Mouse (Mus musculus): ENCODE measurements around the gene Lsamp. TPM values are rescaled to one million over a fixed set of nuclear protein-coding genes. Genes with fewer than 3 reads are reported as not detected.

Lsamp gene
- polyA plus RNA-seq, 1 experiment from 2014 or later = 1.1 TPM

DNA sequence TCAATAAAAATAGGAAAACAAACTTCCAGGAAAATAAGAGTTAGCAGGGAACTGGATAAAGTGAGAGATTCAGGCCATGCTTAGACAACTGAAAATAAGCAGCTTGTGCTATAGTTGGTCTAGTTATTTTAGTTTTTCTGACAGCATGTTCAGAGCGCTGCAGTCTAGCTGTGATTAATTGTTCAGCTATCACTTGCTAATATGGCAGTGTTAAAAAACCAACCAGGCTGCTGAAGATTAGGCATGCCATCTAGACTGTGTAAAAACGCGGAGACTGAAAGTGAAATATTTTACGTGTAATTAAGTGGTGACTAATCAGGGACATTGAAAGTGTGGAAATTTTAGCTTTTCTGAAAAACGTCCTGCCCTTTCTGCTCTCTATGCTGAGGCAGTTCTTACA is 1494.5 kb downstream of the Lsamp start:
- Histone ChIP-seq H3K4me3 (no peak overlapping the region), H3K27ac (ENCODE audit: poor library complexity, severe bottlenecking) (no peak overlapping the region), H3K4me2 (no peak overlapping the region), H3K9ac (no peak overlapping the region), H3K9me3 (replicated peaks) (no peaks in the 10 kb centered on the region), H3K27me3 (replicated peaks) (no peaks in the 10 kb centered on the region), H3K36me3 (no peaks in the 10 kb centered on the region), H3K4me1 (replicated peaks) (no peaks in the 10 kb centered on the region)
- ATAC-seq (ENCODE audit: insufficient number of reproducible peaks, low FRiP score) = no peak
- 62% methylated on average over 5 of the region's 5 CpGs for WGBS

DNA sequence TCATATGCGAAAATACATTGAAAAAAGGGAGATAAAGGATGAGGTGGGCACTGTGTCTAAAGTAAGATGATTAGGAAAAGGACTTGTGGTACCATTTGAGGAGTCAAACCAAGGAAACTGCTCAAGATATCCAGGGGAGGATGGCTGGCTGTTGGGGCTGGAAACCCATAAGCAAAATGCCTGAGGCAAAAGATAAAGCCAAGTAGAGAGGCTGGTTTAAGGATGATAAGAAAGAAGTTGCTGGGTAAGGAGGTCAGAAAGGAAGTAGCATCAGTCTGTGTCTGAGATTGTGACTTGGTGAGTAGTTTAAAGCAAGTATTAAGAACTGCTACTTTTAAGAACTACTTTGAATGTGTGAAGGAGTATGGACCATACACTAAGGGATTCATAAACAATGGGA is 1497.7 kb downstream of the Lsamp start:
- Histone ChIP-seq H3K27me3 (replicated peaks) (no peaks in the 10 kb centered on the region), H3K4me3 (no peak overlapping the region), H3K9ac (no peak overlapping the region), H3K9me3 (replicated peaks) (no peaks in the 10 kb centered on the region), H3K4me1 (replicated peaks) (no peaks in the 10 kb centered on the region), H3K27ac (ENCODE audit: poor library complexity, severe bottlenecking) (no peak overlapping the region), H3K4me2 (no peak overlapping the region), H3K36me3 (no peaks in the 10 kb centered on the region)
- 58% methylated on average over 1 of the region's 1 CpGs for WGBS
- no peak for ATAC-seq (ENCODE audit: insufficient number of reproducible peaks, low FRiP score)

DNA sequence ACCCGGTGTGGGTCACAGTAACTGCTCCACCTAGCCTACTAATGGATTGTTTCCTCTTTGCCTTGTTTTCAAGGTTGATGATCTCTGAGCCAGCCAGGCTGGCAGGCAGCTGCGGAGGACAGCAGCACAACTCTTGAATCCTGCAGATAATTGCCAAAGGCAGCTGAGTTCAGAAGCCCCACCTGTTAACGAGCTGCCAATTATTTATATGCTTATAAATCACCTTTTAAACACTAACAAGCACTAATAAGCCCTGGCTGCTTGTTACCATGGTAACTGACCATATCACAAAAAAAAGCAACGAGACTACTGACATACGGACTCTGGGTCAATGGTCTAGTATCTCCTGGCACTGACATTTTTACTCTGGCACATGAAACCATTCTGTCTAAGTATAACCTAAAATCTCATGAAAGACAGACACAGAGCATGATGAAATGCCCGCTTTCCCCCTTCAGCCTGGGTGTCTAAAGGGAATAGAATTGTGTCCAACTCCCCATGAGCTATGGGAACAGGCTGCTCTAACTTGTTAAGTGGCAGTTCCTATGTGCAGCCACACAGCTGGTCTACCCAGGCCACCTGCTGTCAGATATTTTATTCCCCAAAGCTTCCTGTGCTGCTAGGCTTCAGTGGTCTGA is 1526.9 kb downstream of the Lsamp start:
- WGBS = 62% methylated on average over 6 of the region's 6 CpGs
- Histone ChIP-seq H3K4me3 (no peak overlapping the region), H3K4me2 (no peak overlapping the region), H3K9me3 (replicated peaks) (no peaks in the 10 kb centered on the region), H3K9ac (no peak overlapping the region), H3K4me1 (replicated peaks) (no peaks in the 10 kb centered on the region), H3K27ac (ENCODE audit: poor library complexity, severe bottlenecking) (no peak overlapping the region), H3K36me3 (no peaks in the 10 kb centered on the region), H3K27me3 (replicated peaks) (no peaks in the 10 kb centered on the region)
- ATAC-seq (ENCODE audit: insufficient number of reproducible peaks, low FRiP score) = no peak

DNA sequence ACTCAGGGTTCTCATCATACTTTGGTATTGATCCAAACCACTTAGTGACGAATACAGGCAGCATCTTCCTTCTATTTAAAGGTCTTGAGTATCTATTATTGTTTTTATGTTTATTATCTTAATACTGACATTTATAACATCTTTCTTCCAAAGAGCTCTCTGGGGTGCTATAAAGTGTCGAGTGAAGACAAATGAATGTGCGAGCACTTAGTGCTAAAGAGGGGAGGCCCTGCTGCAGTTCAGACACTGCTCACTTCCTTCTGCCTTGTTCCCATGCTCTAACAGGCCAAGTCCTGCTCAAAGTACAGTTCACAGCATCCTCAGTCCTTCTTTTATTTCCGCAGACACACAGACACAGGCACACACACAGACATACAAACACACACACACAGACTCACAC is 1537.4 kb downstream of the Lsamp start:
- Histone ChIP-seq H3K4me2 (no peak overlapping the region), H3K4me1 (replicated peaks) (no peaks in the 10 kb centered on the region), H3K27ac (ENCODE audit: poor library complexity, severe bottlenecking) (no peak overlapping the region), H3K36me3 (no peaks in the 10 kb centered on the region), H3K4me3 (no peak overlapping the region), H3K9me3 (replicated peaks) (no peaks in the 10 kb centered on the region), H3K9ac (no peak overlapping the region), H3K27me3 (replicated peaks) (no peaks in the 10 kb centered on the region)
- no peak for ATAC-seq (ENCODE audit: insufficient number of reproducible peaks, low FRiP score)
- WGBS = 61% methylated on average over 4 of the region's 4 CpGs

DNA sequence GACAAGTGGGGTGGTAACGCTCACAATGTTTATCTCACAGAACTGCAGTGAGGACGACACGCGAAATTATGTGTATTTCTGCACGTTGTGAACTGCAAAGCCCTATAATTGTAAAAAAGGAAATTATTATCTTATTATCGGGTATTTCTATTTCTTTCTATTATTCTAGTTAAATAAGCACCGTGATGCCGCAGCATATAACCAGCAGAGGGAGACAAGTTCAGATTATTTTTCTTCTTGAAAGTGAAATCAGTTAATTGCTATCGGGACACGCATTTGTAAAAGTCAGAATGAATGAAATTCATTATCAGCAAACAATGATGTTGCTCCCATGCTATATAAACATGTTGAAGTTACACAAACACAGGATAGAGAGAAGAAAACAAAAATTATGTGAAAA is 1540.1 kb downstream of the Lsamp start:
- no peak for ATAC-seq (ENCODE audit: insufficient number of reproducible peaks, low FRiP score)
- H3K4me3 ChIP-seq = no peak overlapping the region
- H3K9ac ChIP-seq = no peak overlapping the region
- no peaks in the 10 kb centered on the region for H3K9me3 ChIP-seq (replicated peaks)
- no peak overlapping the region for H3K4me2 ChIP-seq
- H3K36me3 ChIP-seq = no peaks in the 10 kb centered on the region
- H3K4me1 ChIP-seq (replicated peaks) = no peaks in the 10 kb centered on the region
- whole genome bisulfite sequencing = 67% methylated on average over 10 of the region's 10 CpGs
- H3K27me3 ChIP-seq (replicated peaks) = no peaks in the 10 kb centered on the region
- no peak overlapping the region for H3K27ac ChIP-seq (ENCODE audit: poor library complexity, severe bottlenecking)

DNA sequence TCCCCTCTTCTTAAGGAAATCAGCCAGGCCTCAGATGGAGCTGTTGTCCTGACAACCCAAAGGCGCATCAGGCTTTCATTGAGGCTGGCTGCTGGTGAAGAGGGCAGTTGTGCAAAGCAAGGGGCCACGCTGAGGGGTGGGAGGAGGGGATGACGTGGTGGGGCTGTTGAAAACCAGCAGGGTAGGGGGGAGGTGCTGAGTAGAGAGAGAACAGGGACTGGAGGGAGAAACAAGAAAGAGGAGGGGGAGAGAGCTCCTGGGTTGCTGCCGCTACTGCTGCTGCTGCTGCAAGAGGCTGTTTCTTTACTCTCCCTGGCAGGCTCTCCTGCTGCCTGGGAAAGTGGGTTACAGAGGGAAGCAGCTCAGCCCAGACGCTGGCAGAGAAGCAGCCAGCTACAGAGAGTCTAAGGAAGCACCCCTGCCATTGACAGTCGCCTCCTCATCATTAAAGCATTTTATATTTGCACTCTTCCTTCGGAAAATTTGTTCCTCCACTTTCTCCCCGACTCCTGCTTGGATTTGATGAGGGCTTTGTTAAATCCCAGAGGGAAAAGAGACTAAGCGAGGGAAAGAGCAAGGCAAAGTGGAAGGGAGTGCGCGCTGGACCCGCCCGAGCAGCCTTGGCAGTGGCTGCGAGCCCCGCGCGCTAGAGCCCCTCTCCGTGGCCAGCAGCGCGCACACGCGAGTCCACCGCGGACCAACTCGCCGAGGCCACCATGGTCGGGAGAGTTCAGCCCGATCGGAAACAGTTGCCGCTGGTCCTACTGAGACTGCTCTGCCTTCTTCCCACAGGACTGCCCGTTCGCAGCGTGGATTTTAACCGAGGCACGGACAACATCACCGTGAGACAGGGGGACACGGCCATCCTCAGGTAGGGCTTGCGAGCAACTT is 1548.7 kb downstream of the Lsamp start:
- ATAC-seq (ENCODE audit: insufficient number of reproducible peaks, low FRiP score) = 0 out of 2 replicates have a peak, but pooled peaks have one; percentile 66

DNA sequence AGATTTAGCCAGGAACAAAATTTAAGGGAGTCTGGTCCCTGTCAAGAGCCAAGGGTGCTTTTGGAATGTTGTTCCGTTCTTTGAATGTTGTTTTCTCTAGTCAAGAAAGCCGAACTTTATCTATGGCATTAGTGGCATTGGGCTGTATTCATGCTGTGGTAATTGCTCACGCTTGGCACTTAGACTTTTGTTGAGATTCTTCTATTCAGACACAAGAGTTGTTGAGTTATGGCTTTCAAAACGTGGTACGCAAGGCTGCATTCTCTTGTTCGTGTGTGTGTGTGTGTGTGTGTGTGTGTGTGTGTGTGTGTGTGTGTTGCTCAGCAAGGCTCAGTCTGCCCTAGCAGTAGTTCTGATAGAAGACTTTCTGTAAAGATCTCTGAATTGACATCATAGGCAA is 1549.5 kb downstream of the Lsamp start:
- H3K9me3 ChIP-seq (replicated peaks) = no peaks in the 10 kb centered on the region
- peaks cover 11% of the 10 kb centered on the region for H3K4me1 ChIP-seq (replicated peaks)
- WGBS = 10% methylated on average over 6 of the region's 6 CpGs
- ATAC-seq (ENCODE audit: insufficient number of reproducible peaks, low FRiP score) = no peak
- no peaks in the 10 kb centered on the region for H3K36me3 ChIP-seq
- no peak overlapping the region for H3K27ac ChIP-seq (ENCODE audit: poor library complexity, severe bottlenecking)
- H3K4me2 ChIP-seq = peak overlapping the region; percentile 99
- peak overlapping the region; percentile 67 for H3K9ac ChIP-seq
- H3K27me3 ChIP-seq (replicated peaks) = no peaks in the 10 kb centered on the region
- H3K4me3 ChIP-seq = peak overlapping the region; percentile 62

More for the DNA sequence above, 1548.7 kb downstream of the Lsamp start:
- Histone ChIP-seq H3K9me3 (replicated peaks) (no peaks in the 10 kb centered on the region), H3K4me3 (peak overlapping the region; percentile 62), H3K9ac (peak overlapping the region; percentile 67), H3K27ac (ENCODE audit: poor library complexity, severe bottlenecking) (no peak overlapping the region), H3K36me3 (no peaks in the 10 kb centered on the region), H3K4me2 (peak overlapping the region; percentile 99), H3K4me1 (replicated peaks) (peaks cover 11% of the 10 kb centered on the region), H3K27me3 (replicated peaks) (no peaks in the 10 kb centered on the region)
- under 1% methylated on average over 38 of the region's 38 CpGs for WGBS

DNA sequence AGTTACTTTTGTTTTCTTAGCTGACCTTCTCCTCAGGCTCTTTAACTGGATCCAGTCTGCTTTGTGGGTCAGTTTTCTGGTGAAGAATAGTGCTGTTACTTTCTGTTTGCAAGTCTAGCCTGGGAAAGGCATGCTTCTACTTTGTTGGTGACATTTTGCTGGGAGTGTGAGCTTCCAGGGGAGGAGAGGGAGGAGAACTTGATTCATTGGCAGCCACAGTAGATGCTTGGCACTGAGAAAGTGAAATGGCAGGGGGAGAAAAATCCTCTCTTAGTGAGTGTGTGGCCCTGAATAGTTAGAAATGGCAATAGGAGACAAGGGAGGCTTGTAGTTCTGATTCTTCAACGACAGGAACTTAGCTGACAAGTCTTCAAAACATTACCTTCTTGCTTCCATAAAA is 1551.6 kb downstream of the Lsamp start:
- H3K36me3 ChIP-seq = no peaks in the 10 kb centered on the region
- no peak overlapping the region for H3K27ac ChIP-seq (ENCODE audit: poor library complexity, severe bottlenecking)
- WGBS = 71% methylated on average over 1 of the region's 1 CpGs
- H3K4me1 ChIP-seq (replicated peaks) = peaks cover 11% of the 10 kb centered on the region
- H3K4me2 ChIP-seq = no peak overlapping the region
- H3K9me3 ChIP-seq (replicated peaks) = no peaks in the 10 kb centered on the region
- H3K27me3 ChIP-seq (replicated peaks) = no peaks in the 10 kb centered on the region
- no peak overlapping the region for H3K9ac ChIP-seq
- ATAC-seq (ENCODE audit: insufficient number of reproducible peaks, low FRiP score) = no peak
- no peak overlapping the region for H3K4me3 ChIP-seq

DNA sequence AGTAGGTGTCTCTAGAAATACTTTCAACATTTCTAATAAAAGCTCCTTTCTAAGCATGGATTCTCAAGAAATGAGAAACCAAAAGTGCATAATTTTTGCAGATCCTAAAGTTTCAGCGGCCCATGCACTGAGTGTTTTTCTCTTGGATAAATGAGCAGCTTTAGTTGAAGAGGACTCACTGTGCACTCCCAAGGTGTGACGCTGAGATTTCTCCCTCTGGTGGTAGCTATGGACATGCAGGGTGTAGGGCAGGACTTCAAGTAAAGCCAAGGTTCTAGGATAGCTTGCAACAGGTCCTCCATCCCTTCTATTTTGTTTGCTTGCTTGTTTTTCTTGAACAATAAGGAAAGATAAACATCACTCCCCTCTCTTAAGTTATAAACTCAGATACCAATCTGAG is 1558.5 kb downstream of the Lsamp start:
- no peak overlapping the region for H3K4me3 ChIP-seq
- no peak overlapping the region for H3K27ac ChIP-seq (ENCODE audit: poor library complexity, severe bottlenecking)
- H3K27me3 ChIP-seq (replicated peaks) = no peaks in the 10 kb centered on the region

DNA sequence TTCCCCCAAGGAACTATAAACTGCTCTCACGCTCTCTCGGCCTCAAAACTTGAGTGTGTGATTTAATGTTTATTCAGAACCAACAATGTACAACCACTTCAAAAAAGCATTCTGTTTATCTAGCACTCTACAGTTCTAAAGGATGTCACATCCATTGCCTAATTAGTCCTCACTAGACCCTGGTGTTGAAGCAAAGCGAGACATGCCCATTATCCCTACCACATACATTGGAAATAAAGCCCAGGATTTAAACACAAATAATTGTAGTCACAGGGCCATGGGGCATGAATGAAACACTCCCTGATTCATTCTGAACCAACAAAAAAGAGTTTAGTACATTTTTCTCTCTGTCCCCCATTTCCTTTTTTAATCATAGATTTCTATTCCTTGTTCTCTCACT is 1567.0 kb downstream of the Lsamp start:
- Histone ChIP-seq H3K27me3 (replicated peaks) (no peaks in the 10 kb centered on the region), H3K9ac (no peak overlapping the region), H3K36me3 (no peaks in the 10 kb centered on the region), H3K9me3 (replicated peaks) (no peaks in the 10 kb centered on the region), H3K4me2 (no peak overlapping the region), H3K4me3 (no peak overlapping the region), H3K4me1 (replicated peaks) (no peaks in the 10 kb centered on the region), H3K27ac (ENCODE audit: poor library complexity, severe bottlenecking) (no peak overlapping the region)
- 82% methylated on average over 3 of the region's 3 CpGs for WGBS
- ATAC-seq (ENCODE audit: insufficient number of reproducible peaks, low FRiP score) = no peak

More for the DNA sequence above, 1558.5 kb downstream of the Lsamp start:
- H3K4me1 ChIP-seq (replicated peaks) = no peaks in the 10 kb centered on the region
- no peak overlapping the region for H3K4me2 ChIP-seq
- H3K9me3 ChIP-seq (replicated peaks) = no peaks in the 10 kb centered on the region
- H3K9ac ChIP-seq = no peak overlapping the region
- ATAC-seq (ENCODE audit: insufficient number of reproducible peaks, low FRiP score) = no peak
- WGBS = 33% methylated on average over 2 of the region's 2 CpGs
- H3K36me3 ChIP-seq = no peaks in the 10 kb centered on the region

DNA sequence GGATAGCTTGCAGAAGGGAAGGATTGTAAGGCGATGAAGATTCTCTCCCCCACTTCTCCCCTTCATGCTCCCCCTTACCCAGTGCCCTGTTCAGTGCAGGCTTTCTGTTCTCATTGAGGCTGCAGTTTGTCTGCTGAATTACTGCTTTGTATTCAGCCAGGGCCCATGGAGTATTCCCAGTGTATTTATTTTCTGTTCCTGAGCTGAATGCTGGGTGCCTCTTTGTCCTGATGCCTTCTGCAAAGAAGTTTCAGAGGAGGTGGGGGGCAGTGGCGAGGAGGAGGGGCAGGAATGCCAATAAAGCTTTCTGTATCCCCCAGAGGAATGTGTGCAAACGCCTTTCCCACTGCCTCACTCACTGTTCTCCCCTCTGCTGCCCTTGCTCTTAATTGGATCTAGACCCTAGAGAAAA is 1567.7 kb downstream of the Lsamp start:
- Histone ChIP-seq H3K27me3 (replicated peaks) (no peaks in the 10 kb centered on the region), H3K9me3 (replicated peaks) (no peaks in the 10 kb centered on the region), H3K4me3 (no peak overlapping the region), H3K36me3 (no peaks in the 10 kb centered on the region), H3K9ac (no peak overlapping the region), H3K4me2 (no peak overlapping the region), H3K4me1 (replicated peaks) (no peaks in the 10 kb centered on the region), H3K27ac (ENCODE audit: poor library complexity, severe bottlenecking) (no peak overlapping the region)
- no peak for ATAC-seq (ENCODE audit: insufficient number of reproducible peaks, low FRiP score)
- WGBS = 30% methylated on average over 3 of the region's 3 CpGs

Data from heart, embryonic 12.5 days (tissue).